Mouse (Mus musculus) left cerebral cortex, adult 11 months (tissue): ENCODE measurements at regions not wholly inside any gene's neighbourhood (a gene's known extent, or its start where the extent isn't known, plus 50 kb on each side); places are given as distances from the start of the nearest gene placed in this dataset.
A peak's percentile ranks its signal among the peaks of the same experiment; 100 is the strongest.

Experiments
- DNase-seq: peaks from one replicate; pipeline ENCODE4 v3.0.0; 2022; ENCODE audit warnings: low spot score

DNA sequence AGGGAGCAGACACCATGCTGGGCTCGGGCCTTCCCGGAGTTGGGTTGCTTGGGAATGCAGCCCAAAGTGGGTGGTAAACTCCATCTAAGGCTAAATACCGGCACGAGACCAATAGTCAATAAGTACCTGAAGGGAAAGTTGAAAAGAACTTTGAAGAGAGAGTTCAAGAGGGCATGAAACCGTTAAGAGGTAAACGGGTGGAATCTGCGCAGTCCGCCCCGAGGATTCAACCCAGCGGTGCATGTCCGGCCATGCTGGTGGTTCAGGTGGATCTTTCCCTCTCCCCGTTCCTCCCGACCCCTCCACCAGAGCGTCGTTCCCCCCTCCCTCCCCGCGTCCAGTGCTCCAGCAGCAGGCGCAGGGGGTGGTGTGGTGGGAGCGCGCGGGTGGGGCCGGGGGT, 179.1 kb upstream of the Arhgef26 start:
- peak; percentile 3 for DNase-seq

DNA sequence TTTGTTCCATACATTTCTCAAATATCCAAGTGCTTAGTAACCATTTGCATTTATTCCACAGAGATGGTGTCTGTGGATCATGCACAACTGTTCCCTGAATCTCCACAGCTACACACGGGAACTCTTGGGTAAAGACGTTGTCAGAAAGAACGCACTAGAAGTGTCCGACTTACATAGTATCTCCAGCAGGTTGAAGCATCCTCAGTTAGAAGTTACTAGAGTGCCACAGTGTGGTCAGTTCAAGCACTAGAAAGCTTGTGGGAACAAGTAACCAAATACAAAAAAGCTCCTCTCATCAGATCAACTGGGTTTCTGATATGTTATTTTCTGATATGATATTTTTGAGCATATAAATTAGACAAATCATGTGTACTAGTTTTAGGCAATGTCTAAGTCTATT, 167.5 kb upstream of the Arhgef26 start:
- DNase-seq, result peak; percentile 23

GRCm38 (mm10) chr3:62187807-62188509, 150.2 kb upstream of the Arhgef26 start:
- no peak for DNase-seq

DNA sequence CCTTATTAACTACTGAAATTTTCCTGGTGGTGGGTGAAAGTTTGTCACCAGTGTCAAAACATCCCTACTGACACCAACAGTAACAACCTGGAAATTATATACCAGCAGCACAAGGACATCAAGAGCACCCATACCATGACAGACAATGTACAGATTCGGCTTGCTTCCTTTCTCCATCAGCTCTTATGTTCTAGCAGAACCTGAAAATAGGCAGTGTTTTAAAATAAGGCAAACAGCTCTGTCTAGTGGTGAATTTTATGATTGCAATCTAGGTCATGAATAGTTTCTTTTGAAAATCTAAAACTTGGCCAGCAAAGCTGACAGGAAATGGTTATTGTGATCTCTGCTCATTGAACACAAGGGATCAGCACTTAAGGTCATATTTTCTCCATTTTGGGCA, 145.7 kb upstream of the Arhgef26 start:
- DNase-seq, result peak; percentile 13

DNA sequence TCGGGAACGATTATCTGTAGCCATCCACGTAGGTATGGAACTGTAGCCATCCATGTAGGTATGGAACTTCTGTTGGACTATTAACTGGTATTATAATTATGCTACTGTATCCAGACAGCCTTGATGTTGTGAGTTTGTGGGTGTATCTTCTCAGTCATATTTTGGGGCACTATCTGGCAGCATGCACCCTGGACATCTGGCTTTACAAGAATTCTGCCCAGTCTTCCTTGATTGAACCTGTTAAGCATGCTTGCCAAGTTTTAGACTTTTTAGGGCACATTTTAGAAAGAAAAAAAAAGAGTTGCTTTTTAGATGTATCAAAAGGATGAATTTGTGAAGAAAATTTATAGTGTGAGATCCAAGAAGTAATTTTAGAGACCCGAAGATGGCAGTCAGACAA, 143.7 kb upstream of the Arhgef26 start:
- peak; percentile 7 for DNase-seq

- no peak for DNase-seq
Observed at GRCm38 (mm10) chr3:62196679-62197078, 141.5 kb upstream of the Arhgef26 start.

DNA sequence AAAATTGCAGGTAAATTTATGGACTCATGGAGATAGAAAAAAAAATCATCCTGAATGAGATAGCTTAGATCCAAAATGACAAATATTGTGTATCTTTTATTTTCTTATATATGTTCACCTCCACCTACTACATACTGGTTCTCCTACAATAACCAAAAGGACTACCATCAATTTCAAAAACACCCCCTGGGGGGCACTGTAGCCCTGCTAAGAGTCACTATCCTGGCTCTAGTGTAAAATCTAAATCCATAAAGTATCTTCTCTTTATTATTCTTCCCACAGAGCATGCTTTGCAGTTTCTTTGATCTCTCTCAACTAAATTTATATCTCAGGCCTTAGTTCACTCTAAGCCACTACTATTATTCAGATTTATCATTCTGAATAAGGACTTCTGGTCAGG, 122.3 kb upstream of the Arhgef26 start:
- DNase-seq, result peak; percentile 46

DNA sequence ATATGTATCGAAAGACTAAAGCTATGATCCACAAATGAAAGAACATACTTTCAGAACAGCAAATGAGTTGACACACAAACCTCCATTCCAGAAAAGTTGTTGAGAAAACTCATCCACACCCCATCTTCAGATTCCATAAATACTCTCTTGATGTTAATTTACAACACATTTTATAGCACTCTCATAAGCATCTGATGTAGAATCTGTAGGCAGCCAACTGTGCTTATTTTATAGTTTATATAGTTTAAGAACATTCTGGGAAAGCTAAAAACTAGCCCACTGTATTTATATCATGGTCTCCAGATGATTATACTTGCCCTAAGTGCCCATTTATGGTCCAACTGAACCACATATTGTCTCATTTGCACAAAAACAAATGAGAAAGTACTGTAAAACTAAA, 120.8 kb upstream of the Arhgef26 start:
- DNase-seq, result no peak

DNA sequence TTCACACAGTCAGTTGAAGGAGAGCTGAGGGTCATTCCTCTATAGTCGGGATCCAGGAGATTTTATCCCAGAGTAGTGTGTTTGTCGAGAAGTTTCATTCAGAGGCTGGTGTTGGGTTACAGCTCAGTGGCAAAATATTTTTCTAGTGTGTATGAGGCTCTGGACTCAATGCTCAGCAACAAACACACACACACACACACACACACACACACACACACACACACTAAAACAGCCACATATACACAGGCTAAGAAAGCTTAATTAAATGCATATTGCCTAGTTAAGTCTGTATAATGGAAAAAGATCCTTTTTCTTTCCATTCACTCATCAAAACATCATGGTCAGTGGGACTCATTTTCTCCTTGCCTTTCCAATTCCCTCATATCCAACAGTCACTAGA, 110.4 kb upstream of the Arhgef26 start:
- DNase-seq, result no peak

GRCm38 (mm10) chr3:62228156-62228555, 110.0 kb upstream of the Arhgef26 start:
- no peak for DNase-seq

- no peak for DNase-seq
Observed at GRCm38 (mm10) chr3:62241031-62241430, 97.1 kb upstream of the Arhgef26 start.

GRCm38 (mm10) chr3:62271703-62272102, 66.4 kb upstream of the Arhgef26 start:
- DNase-seq, result peak; percentile 21

DNA sequence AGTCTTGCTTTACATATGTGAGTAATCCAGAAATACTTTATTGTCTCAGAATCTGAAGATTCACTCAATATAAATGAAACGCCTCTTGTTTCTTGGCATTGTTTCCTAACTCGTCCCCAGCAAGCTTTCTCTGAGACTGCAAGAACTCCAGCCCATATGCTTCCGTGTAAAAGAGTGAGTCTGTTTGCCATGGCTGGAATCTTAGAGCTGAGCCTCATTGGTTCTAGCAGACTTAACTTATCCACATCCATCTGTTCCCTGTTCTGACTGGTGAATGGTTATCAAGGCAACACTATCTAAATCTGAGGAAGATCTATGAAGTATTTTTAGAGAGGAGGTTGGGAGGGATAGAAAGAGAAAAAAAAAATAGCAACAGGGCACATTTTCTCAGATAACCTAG, 59.9 kb upstream of the Arhgef26 start:
- no peak for DNase-seq

DNA sequence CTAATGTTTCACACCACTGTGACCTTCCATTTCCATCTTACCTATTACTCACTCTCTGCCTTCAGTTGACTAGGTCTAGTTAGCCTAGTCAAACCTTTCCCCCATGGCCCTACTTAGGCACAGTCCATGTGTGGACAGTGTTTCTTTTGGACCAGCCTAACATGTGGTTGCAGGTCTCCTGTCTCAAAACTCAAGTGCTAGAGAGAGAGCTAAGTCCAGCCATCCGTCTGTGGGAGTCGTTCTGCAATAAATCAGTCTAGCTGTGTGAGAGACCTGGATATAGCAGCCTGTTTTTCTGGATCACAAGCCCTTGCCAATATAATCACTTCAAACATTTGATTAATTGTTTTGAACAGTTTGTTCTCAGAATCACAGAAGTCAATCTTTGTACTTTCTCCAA, 57.2 kb upstream of the Arhgef26 start:
- no peak for DNase-seq
